Mouse (Mus musculus): ENCODE data around the gene Best1.

Gene Best1

DNA sequence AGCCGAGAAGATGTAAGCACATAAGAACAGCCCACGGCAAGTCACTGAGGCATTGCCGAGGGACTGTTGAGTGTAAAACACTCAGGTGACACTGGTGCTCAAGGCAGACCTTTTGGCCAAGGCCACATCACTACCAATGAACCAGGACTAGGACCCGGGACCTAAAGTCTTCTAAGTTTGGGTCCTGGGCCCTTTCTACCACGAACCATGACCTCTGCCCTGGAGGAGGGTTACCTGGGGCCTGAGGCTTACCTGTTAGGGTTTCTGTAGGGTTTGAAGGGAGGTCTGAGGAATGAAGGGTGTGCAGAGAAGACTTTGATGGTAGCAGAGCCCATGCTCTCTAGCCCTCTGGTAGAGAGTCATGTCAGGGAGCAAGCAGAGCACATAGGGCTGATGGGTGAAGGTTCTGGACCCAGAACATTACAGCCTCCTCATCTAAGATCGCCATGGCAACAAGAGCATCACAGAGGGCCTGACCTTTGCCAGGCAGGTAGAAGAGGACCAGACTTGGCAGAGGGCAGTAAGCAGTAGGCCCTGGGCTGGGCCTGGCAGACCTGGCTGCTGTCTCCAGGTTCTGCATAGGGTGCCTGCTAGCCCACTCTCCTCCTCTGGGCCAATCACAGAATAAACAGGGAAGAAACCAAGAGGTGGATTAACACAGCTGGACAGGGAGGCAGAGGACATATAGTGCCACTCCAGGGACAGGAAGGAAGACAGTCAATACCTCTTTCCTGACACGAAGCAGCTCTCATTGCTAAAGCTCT lies at the start of gene Best1, which contains the start of gene Rab3il1:
Gene Best1 (minus strand): TSS at position 428 of the 764 bp plus-strand sequence.
Gene Rab3il1 (plus strand): TSS at position 464 of the 764 bp plus-strand sequence.
- DNase-seq (ENCODE audit: low spot score) = no peak

DNA sequence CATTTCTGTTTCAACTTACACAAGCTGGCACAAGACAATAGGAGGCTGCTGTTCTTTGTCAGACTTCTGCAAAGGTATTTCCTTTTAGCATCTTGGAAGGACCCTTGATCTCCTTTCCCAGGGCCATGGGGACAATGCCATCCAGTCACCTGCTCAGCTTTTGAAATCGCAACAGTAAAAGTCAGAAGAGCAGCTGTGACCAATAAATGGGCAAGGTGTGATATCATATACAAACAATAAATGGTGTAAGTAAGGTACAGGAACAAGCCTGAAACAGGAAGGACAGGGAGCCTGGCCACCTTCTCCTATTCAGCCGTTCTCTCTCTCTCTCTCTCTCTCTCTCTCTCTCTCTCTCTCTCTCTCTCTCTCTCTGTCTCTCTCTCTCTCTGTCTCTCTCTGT lies 49.0 kb upstream of the Best1 start:
- DNase-seq (ENCODE audit: low spot score) = no peak

DNA sequence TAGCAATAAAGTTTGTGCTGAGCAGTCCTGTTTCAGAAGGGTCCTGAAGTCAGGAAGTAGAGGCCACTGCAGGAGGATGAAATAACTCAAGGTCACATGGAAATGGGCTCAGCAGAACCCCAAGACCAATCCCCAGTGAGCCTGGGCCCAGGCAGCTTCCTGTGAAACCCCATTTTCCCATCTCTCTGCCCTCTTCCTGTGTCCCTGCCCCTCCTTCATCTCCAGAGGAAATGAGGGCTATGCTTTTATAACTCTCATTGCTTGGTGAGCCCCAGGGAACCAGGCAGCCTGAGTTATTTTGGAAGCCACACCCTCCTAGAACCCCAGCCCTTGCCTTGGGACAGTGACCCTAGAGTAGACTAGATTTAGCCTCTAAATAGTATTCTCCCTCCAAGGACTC lies 48.1 kb upstream of the Best1 start:
- DNase-seq (ENCODE audit: low spot score) = no peak

DNA sequence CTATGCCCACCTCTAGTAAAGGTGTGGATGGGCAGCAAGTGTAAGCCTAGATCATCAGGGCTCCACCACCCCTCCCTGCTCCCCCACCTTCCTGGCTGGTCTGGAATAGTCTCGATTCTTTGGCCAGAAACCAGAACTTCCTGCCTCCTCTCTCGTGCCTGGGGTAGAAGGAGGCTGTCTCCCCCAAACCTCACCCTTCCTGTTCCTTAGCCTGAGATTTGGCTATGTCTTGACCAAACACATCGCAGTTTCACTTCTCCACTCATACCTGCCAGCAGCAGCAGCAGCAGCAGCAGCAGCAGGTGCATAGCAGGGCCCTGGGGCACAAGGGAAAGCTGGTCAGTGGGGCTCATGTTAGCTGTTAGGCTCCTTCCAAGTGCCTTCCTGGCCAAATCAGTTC lies 45.5 kb upstream of the Best1 start:
- DNase-seq (ENCODE audit: low spot score) = no peak

DNA sequence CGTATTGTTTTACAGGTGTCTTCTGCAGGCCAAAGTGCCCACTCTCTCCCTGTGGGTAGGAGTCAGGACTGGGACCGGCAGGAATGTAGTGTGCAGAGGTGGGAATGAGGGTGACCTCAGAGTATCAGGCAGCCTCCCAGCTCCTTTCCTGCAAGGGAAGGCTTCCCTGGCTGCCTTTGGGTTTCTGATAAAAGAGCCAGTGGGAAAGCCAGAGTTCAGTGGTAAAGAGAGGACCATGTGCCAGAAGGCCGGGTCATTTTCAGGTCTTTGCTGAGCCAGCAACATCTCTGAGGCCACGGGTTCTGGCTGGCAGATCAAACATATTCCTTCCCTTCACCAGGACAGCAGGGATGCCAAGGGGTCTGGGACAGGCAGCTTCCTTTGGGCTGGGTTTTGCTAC lies 44.9 kb upstream of the Best1 start:
- no peak for DNase-seq (ENCODE audit: low spot score)

GRCm38 (mm10) chr19:10045707-10046106 lies 44.3 kb upstream of the Best1 start:
- no peak for DNase-seq (ENCODE audit: low spot score)

DNA sequence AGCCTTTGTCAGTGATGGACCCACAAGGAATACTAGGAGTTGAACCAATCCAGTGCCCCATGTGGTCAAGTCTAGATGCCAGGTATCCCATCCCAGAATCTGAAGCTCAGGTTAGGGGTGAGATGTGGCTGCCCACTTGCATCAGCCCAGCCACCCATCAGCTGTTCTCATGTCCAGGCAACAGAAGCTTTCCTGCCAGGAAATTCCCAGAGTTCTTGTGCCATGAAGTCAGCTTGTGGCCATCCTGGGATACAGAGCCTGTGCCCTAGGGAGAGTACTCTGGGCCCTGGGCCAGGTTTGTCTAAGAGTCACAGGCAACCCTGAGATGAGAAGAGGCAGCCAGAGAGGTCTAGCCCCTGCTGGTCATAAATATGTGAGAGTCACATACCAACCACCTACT lies 42.2 kb upstream of the Best1 start:
- no peak for DNase-seq (ENCODE audit: low spot score)

GRCm38 (mm10) chr19:10042816-10043215 lies 41.4 kb upstream of the Best1 start:
- no peak for DNase-seq (ENCODE audit: low spot score)

- no peak for DNase-seq (ENCODE audit: low spot score)
These were observed 40.8 kb upstream of the Best1 start for GRCm38 (mm10) chr19:10042232-10042631.

DNA sequence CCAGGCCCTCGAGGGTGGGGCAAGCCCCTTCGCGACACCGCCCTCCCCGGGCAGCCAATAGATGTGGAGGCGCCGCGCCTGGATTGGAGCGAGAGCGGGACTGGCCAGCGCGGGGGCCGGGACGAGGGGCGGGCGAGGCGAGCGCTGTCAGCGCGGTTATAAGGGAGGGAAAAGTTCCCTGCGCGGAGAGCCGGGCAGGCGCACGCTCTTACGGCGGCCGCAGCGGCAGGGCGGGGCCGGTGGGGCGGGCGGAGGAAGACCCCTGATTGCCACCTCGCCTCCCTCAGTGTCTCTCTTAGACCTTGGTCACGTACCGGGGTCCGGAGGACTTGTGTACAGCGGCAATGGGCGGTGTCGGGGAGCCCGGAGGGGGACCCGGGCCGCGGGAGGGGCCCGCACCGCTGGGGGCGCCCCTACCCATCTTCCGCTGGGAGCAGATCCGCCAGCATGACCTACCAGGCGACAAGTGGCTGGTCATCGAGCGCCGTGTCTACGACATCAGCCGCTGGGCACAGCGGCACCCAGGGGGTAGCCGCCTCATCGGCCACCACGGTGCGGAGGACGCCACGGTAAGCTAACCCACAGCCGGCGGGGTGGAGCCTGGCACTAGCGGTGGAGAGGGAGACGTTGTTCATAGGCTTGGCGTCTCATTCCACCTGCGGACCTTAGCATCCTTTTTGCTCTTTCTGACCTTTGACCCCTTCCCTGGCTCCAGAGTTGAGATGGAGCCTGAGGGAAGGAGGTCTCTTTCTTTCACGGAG lies 40.1 kb upstream of the Best1 start, which contains the start of gene Fads3:
Gene Fads3 (plus strand): TSS at position 182 of the 761 bp plus-strand sequence.
- peak; percentile 66 for DNase-seq (ENCODE audit: low spot score)

GRCm38 (mm10) chr19:10040866-10041387 lies 39.5 kb upstream of the Best1 start:
- no peak for DNase-seq (ENCODE audit: low spot score)

DNA sequence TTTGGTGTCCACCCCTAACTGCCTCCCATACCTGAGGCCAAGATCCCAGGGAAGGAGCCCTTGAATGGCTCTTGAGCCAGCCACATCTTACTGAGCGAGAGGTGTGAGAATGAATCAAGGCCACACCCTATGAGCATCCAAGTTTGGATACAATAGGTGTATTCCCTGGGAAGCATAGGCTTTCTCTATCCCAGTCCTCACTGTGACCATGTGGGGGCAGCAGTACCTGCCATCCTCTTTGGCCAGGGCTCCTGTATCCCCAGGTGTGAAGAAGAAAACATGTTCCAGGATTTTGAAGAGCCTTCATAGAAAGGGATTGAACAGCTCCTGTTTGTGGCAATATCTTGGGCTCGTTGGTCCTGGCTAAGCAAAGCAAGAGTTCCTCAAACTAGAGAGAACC lies 38.2 kb upstream of the Best1 start:
- no peak for DNase-seq (ENCODE audit: low spot score)

DNA sequence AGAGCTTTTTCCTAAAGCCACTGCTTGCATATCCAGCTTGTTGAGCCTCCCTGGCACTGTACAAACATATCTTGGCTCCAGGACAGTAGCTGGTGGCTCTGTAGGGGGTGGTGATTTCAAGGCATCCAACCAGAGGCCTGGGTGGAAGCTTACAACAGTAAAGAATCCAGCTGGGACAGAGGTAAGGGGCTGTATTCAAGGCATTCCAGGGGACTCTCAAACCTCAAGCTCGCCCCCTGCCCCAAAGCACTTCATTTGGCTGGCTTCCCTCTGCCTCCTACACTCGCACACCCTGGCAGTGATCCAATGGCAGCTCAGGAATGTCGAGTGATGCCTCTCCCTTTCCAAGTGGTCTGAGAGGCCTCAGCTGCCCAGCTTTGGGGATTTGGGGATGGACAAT lies 37.5 kb upstream of the Best1 start:
- no peak for DNase-seq (ENCODE audit: low spot score)

- DNase-seq (ENCODE audit: low spot score) = no peak
These were observed 36.9 kb upstream of the Best1 start for GRCm38 (mm10) chr19:10038364-10038763.

DNA sequence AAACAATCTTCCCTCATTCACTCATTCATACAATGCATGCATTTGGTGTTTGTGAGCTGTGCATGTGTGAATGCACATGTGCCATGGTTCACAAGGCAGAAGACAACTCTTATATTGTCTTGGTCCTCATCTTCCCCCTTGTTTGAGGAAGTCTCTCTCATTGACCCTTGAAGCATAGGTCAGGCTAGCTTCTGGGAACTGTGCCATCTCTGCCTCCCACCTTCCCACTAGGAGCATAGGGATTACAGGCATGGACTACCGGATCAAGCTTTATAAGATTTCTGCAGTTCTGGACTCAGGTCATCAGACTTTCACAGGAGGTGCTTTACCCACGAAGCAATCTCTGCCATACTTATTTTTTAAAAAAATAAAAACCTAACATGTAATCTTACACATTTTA lies 36.1 kb upstream of the Best1 start:
- no peak for DNase-seq (ENCODE audit: low spot score)

GRCm38 (mm10) chr19:10034785-10035447 lies 33.5 kb upstream of the Best1 start:
- DNase-seq (ENCODE audit: low spot score) = peak; percentile 76

DNA sequence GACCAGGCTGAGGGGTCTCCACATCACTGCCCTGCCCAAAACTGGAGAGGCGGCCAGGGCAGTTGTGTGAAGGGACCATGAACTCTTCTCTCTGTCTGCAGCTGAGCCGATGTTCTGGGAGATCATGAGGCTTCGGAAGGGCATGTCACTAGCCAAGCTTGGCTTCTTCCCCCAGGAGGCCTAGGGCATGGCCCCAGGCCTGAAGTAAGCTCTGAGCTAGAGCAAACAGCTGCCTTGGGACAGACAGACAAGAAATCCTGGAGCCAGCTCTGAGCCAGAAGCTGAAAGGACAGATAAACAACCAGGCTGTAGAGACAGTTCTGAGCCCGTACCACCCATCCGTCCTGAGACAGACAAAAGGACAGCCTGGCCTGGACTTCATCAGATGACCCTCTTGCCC lies 32.9 kb upstream of the Best1 start:
- DNase-seq (ENCODE audit: low spot score) = no peak

DNA sequence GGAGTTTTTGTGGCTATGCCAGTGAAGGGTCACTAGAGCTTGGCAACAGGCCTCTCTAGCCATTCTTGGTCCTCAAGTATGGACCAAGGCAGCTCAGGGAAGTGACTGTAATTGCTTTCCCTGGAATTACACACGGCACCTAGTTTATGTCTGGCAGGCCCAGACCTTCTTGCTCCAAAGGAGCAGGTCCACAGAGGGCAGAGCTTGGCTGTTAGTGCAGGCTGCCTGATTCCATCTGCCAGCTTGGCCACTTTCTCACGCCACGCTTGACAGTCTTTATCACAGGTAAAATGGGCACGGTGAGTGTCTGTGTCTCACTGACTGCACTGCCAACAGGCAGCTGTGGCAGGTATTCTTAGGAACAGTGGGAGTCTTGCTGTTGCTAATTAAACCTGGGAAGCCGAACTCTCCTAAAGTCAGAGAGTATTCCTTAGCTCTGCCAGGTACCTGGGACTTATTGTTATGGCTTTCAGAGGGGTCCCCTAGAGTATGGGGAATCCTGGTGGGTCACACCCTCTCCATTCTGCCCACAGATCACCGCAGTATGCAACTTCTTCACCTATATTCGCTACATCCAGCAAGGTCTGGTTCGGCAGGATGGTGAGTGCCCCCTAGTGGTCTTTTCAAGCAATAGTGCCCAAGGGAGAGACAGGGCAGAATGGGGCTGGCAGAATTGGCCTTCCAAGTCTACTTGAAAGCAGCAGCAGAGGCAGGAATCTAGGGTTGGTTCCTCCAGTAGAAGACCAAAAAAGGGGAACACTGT lies 32.0 kb upstream of the Best1 start:
- DNase-seq (ENCODE audit: low spot score) = no peak

DNA sequence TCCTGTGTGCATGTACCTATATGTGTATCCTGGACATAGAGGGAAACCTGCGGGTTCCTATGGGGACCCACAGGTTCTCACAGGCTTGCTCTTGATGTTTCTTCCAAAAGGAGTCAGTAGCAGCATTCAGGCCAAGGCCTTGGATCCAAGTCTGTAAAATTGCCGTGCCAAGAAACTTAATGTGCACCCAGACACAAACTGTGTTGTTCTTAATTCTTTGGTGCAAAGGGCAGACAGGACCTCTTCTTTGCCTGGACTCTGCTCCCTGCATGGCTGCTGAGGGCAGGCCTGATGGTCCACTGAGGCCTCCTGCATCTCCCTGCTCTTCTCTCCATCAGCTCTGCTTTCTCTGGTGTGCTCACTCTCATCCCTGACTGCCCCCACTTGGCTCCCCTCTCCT lies 28.3 kb upstream of the Best1 start:
- DNase-seq (ENCODE audit: low spot score) = no peak

DNA sequence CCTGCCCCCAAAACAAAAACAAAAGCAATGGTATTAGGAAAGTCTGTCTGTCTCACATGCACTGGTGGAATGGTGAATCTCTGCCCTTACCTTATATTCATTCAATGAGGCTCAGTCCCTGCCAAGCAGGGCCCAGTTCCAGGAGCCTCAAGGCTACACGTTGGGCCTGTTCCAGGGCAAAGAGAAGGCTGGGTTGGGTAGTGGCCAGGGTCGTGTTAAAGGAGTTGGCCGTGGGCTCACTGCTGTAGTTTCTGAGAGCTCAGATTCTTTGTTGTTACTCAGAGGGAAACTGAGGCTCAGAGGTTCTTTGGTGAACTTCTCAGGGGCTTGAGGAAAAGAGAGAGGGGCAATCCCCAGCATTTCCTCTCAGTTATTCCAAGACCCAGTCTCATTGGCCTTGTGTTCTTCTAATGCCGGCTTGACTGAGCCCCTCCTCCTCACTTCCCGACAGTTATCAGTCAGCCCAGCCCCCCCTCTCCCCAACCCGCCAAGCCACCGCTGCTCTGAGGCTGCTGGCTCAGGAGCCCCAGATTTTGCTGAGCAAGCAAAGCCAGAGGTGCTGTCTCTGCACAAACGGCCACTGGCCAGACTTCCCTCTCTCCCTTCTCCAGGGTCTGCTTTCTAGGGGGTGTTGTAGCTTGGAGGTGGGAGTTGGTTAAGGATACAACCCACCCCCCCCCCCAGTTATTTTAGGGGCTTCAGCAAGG lies 23.9 kb upstream of the Best1 start:
- DNase-seq (ENCODE audit: low spot score) = no peak

GRCm38 (mm10) chr19:10023304-10023758 lies 21.9 kb upstream of the Best1 start:
- DNase-seq (ENCODE audit: low spot score) = no peak

All from ovary, postnatal 10 days (tissue).